Mouse (Mus musculus): ENCODE data around the gene Sall4. TPM values are rescaled to one million over a fixed set of nuclear protein-coding genes. Genes with fewer than 3 reads are reported as not detected.

The Sall4 gene
- polyA plus RNA-seq, 1 experiment, result not detected

- WGBS, result 71% methylated on average over 6 of the region's 6 CpGs
- DNase-seq (ENCODE audit: low read depth in 1 of 2, low spot score in 2 of 2), result no peak
- H3K36me3 ChIP-seq (ENCODE audit: control insufficient read depth, insufficient read depth, low read length), result no peaks in the 10 kb centered on the region
- no peak overlapping the region for H3K4me3 ChIP-seq (ENCODE audit: extremely low read depth, insufficient read depth, insufficient read length)
- H3K4me1 ChIP-seq (ENCODE audit: control insufficient read depth, insufficient read depth, insufficient read length), result no peaks in the 10 kb centered on the region
- H3K27me3 ChIP-seq (ENCODE audit: control insufficient read depth, insufficient read depth, low read length), result no peaks in the 10 kb centered on the region
- H3K27ac ChIP-seq (ENCODE audit: insufficient read depth, low read length), result no peak overlapping the region
- no peak for TF ChIP-seq CTCF (IDR thresholded peaks at IDR 0.05; ENCODE audit: extremely low read depth, insufficient read depth, insufficient read length, insufficient replicate concordance)
- no peak for TF ChIP-seq POLR2A (IDR thresholded peaks at IDR 0.05; ENCODE audit: low read depth, low read length)
Measured at GRCm38 (mm10) chr2:168726007-168726406, 41.7 kb downstream of the Sall4 start.

GRCm38 (mm10) chr2:168721313-168721712 lies 46.4 kb downstream of the Sall4 start:
- Histone ChIP-seq H3K4me1 (ENCODE audit: control insufficient read depth, insufficient read depth, insufficient read length) (no peaks in the 10 kb centered on the region), H3K36me3 (ENCODE audit: control insufficient read depth, insufficient read depth, low read length) (no peaks in the 10 kb centered on the region), H3K4me3 (ENCODE audit: extremely low read depth, insufficient read depth, insufficient read length) (no peak overlapping the region), H3K27me3 (ENCODE audit: control insufficient read depth, insufficient read depth, low read length) (no peaks in the 10 kb centered on the region), H3K27ac (ENCODE audit: insufficient read depth, low read length) (no peak overlapping the region)
- no peak for DNase-seq (ENCODE audit: low read depth in 1 of 2, low spot score in 2 of 2)
- TF ChIP-seq CTCF (IDR thresholded peaks at IDR 0.05; ENCODE audit: extremely low read depth, insufficient read depth, insufficient read length, insufficient replicate concordance), result no peak
- no peak for TF ChIP-seq POLR2A (IDR thresholded peaks at IDR 0.05; ENCODE audit: low read depth, low read length)
- WGBS, result 28% methylated on average over 14 of the region's 14 CpGs

- no peak overlapping the region for H3K27ac ChIP-seq (ENCODE audit: insufficient read depth, low read length)
- no peaks in the 10 kb centered on the region for H3K4me1 ChIP-seq (ENCODE audit: control insufficient read depth, insufficient read depth, insufficient read length)
- no peak for TF ChIP-seq CTCF (IDR thresholded peaks at IDR 0.05; ENCODE audit: extremely low read depth, insufficient read depth, insufficient read length, insufficient replicate concordance)
- no peak for TF ChIP-seq POLR2A (IDR thresholded peaks at IDR 0.05; ENCODE audit: low read depth, low read length)
- no peaks in the 10 kb centered on the region for H3K36me3 ChIP-seq (ENCODE audit: control insufficient read depth, insufficient read depth, low read length)
- H3K27me3 ChIP-seq (ENCODE audit: control insufficient read depth, insufficient read depth, low read length), result no peaks in the 10 kb centered on the region
- WGBS, result 69% methylated on average over 4 of the region's 4 CpGs
- H3K4me3 ChIP-seq (ENCODE audit: extremely low read depth, insufficient read depth, insufficient read length), result no peak overlapping the region
- DNase-seq (ENCODE audit: low read depth in 1 of 2, low spot score in 2 of 2), result no peak
Measured at GRCm38 (mm10) chr2:168719742-168720141, 48.0 kb downstream of the Sall4 start.

- Histone ChIP-seq H3K4me3 (ENCODE audit: extremely low read depth, insufficient read depth, insufficient read length) (no peak overlapping the region), H3K27ac (ENCODE audit: insufficient read depth, low read length) (no peak overlapping the region), H3K36me3 (ENCODE audit: control insufficient read depth, insufficient read depth, low read length) (no peaks in the 10 kb centered on the region), H3K4me1 (ENCODE audit: control insufficient read depth, insufficient read depth, insufficient read length) (no peaks in the 10 kb centered on the region), H3K27me3 (ENCODE audit: control insufficient read depth, insufficient read depth, low read length) (no peaks in the 10 kb centered on the region)
- no peak for DNase-seq (ENCODE audit: low read depth in 1 of 2, low spot score in 2 of 2)
- TF ChIP-seq POLR2A (IDR thresholded peaks at IDR 0.05; ENCODE audit: low read depth, low read length) (no peak), CTCF (IDR thresholded peaks at IDR 0.05; ENCODE audit: extremely low read depth, insufficient read depth, insufficient read length, insufficient replicate concordance) (no peak)
- WGBS, result 89% methylated on average over 10 of the region's 10 CpGs
Measured at GRCm38 (mm10) chr2:168718735-168719134, 49.0 kb downstream of the Sall4 start.

- DNase-seq (ENCODE audit: low read depth in 1 of 2, low spot score in 2 of 2), result no peak
- Histone ChIP-seq H3K27me3 (ENCODE audit: control insufficient read depth, insufficient read depth, low read length) (no peaks in the 10 kb centered on the region), H3K4me1 (ENCODE audit: control insufficient read depth, insufficient read depth, insufficient read length) (no peaks in the 10 kb centered on the region), H3K36me3 (ENCODE audit: control insufficient read depth, insufficient read depth, low read length) (no peaks in the 10 kb centered on the region), H3K27ac (ENCODE audit: insufficient read depth, low read length) (no peak overlapping the region), H3K4me3 (ENCODE audit: extremely low read depth, insufficient read depth, insufficient read length) (no peak overlapping the region)
- TF ChIP-seq CTCF (IDR thresholded peaks at IDR 0.05; ENCODE audit: extremely low read depth, insufficient read depth, insufficient read length, insufficient replicate concordance) (no peak), POLR2A (IDR thresholded peaks at IDR 0.05; ENCODE audit: low read depth, low read length) (no peak)
- 94% methylated on average over 2 of the region's 2 CpGs for WGBS
Measured at GRCm38 (mm10) chr2:168718267-168718666, 49.5 kb downstream of the Sall4 start.

- DNase-seq (ENCODE audit: low read depth in 1 of 2, low spot score in 2 of 2), result no peak
- Histone ChIP-seq H3K36me3 (ENCODE audit: control insufficient read depth, insufficient read depth, low read length) (no peaks in the 10 kb centered on the region), H3K27ac (ENCODE audit: insufficient read depth, low read length) (no peak overlapping the region), H3K4me3 (ENCODE audit: extremely low read depth, insufficient read depth, insufficient read length) (no peak overlapping the region), H3K27me3 (ENCODE audit: control insufficient read depth, insufficient read depth, low read length) (no peaks in the 10 kb centered on the region), H3K4me1 (ENCODE audit: control insufficient read depth, insufficient read depth, insufficient read length) (no peaks in the 10 kb centered on the region)
- WGBS, result 88% methylated on average over 20 of the region's 20 CpGs
- TF ChIP-seq CTCF (IDR thresholded peaks at IDR 0.05; ENCODE audit: extremely low read depth, insufficient read depth, insufficient read length, insufficient replicate concordance) (no peak), POLR2A (IDR thresholded peaks at IDR 0.05; ENCODE audit: low read depth, low read length) (no peak)
Measured at GRCm38 (mm10) chr2:168712199-168713176, 55.3 kb downstream of the Sall4 start.

- Histone ChIP-seq H3K4me3 (ENCODE audit: extremely low read depth, insufficient read depth, insufficient read length) (no peak overlapping the region), H3K4me1 (ENCODE audit: control insufficient read depth, insufficient read depth, insufficient read length) (no peaks in the 10 kb centered on the region), H3K27ac (ENCODE audit: insufficient read depth, low read length) (no peak overlapping the region), H3K27me3 (ENCODE audit: control insufficient read depth, insufficient read depth, low read length) (no peaks in the 10 kb centered on the region), H3K36me3 (ENCODE audit: control insufficient read depth, insufficient read depth, low read length) (no peaks in the 10 kb centered on the region)
- WGBS, result 72% methylated on average over 3 of the region's 3 CpGs
- TF ChIP-seq POLR2A (IDR thresholded peaks at IDR 0.05; ENCODE audit: low read depth, low read length), result no peak
- no peak for DNase-seq (ENCODE audit: low read depth in 1 of 2, low spot score in 2 of 2)
Measured at GRCm38 (mm10) chr2:168710979-168711378, 56.8 kb downstream of the Sall4 start.
